Comparison of ENCODE assay signal across 20 mouse cellular contexts in genomic region chr13:53281604-53282396, GRCm38 (mm10). TPM values are rescaled to one million over a fixed set of nuclear protein-coding genes. Genes with fewer than 3 reads are reported as not detected.
DNase-seq lines count a peak whose midpoint lies in the region; ATAC-seq and TF ChIP-seq lines count a peak whose summit lies in the region.
"Had no signal": no experiment of that assay in that cellular context is flagged by ENCODE, and none has a peak within 500 bp of the region (broad histone marks: within the 10 kb centered on the region; RNA-seq: fewer than 3 reads in every experiment).

No protein-coding gene starts in this region.

- H3K9me3 ChIP-seq in heart, postnatal 0 days (replicated peaks; ENCODE audit: control insufficient read depth, low read length) = no peaks in the 10 kb centered on the region
- H3K9me3 ChIP-seq in limb, embryonic 15.5 days = no peaks in the 10 kb centered on the region
- H3K9me3 ChIP-seq: hindbrain, embryonic 12.5 days; midbrain, embryonic 12.5 days had no signal

- no peaks in the 10 kb centered on the region for H3K27me3 ChIP-seq in heart, postnatal 0 days (ENCODE audit: control insufficient read depth, insufficient read depth, low read length)
- no peaks in the 10 kb centered on the region for H3K27me3 ChIP-seq in limb, embryonic 15.5 days

- intact Hi-C loops in heart, postnatal 14 days (cut with DNase I) = no loop called here
- intact Hi-C loops in left cerebral cortex, postnatal 10 days (cut with DNase I) = no loop called here

- no peak for ATAC-seq in heart, postnatal 0 days (ENCODE audit: insufficient read depth, low read depth)
- ATAC-seq in limb, embryonic 15.5 days (ENCODE audit: insufficient number of reproducible peaks, low FRiP score, low TSS enrichment, low read depth) = peak; percentile 33; the same call in 1 of the 2 replicates

- peak overlapping the region; percentile 61; the same call in 1 of the 2 replicates for H3K27ac ChIP-seq in heart, postnatal 0 days (ENCODE audit: low read depth)
- no peak overlapping the region for H3K27ac ChIP-seq in limb, embryonic 15.5 days
- H3K27ac ChIP-seq: hindbrain, embryonic 12.5 days; midbrain, embryonic 12.5 days had no signal

- TF ChIP-seq CTCF in heart, postnatal 0 days (IDR thresholded peaks at IDR 0.05; ENCODE audit: low read depth) = no peak

- no peak overlapping the region for H3K9ac ChIP-seq in heart, postnatal 0 days (replicated peaks; ENCODE audit: low read depth, low read length)
- H3K9ac ChIP-seq in limb, embryonic 15.5 days = no peak overlapping the region
- H3K9ac ChIP-seq: hindbrain, embryonic 12.5 days; midbrain, embryonic 12.5 days had no signal

- peak overlapping the region; percentile 22 for H3K4me2 ChIP-seq in heart, postnatal 0 days (ENCODE audit: low read depth, low read length)
- H3K4me2 ChIP-seq in limb, embryonic 15.5 days = peak overlapping the region; percentile 30
- H3K4me2 ChIP-seq: midbrain, embryonic 12.5 days had no signal

- no peak overlapping the region for H3K4me3 ChIP-seq in heart, postnatal 0 days (ENCODE audit: low read depth, low read length)
- H3K4me3 ChIP-seq in limb, embryonic 15.5 days = no peak overlapping the region
- H3K4me3 ChIP-seq: hindbrain, embryonic 12.5 days; midbrain, embryonic 12.5 days had no signal

- no peaks in the 10 kb centered on the region for H3K36me3 ChIP-seq in heart, postnatal 0 days (replicated peaks; ENCODE audit: control insufficient read depth, insufficient read depth, low read length)
- H3K36me3 ChIP-seq in limb, embryonic 15.5 days = no peaks in the 10 kb centered on the region
- H3K36me3 ChIP-seq: hindbrain, embryonic 12.5 days; midbrain, embryonic 12.5 days had no signal

- TF ChIP-seq EP300 in heart, postnatal 0 days (IDR thresholded peaks at IDR 0.05; ENCODE audit: low read depth) = no peak

- H3K4me1 ChIP-seq in heart, postnatal 0 days (ENCODE audit: control insufficient read depth, insufficient read depth) = peaks cover 32% of the 10 kb centered on the region
- H3K4me1 ChIP-seq in limb, embryonic 15.5 days = peaks cover 60% of the 10 kb centered on the region

- WGBS in heart, postnatal 0 days = 47% methylated on average over 11 of the region's 11 CpGs
- 29% methylated on average over 11 of the region's 11 CpGs for WGBS in limb, embryonic 15.5 days

- DNase-seq in embryo, embryonic 10 days (ENCODE audit: low spot score) = peak; percentile 41
- DNase-seq in embryo, embryonic 11 days = no peak
- no peak for DNase-seq in heart, postnatal 0 days (ENCODE audit: low spot score)
- no peak for DNase-seq in heart, postnatal 14 days
- DNase-seq in retina, postnatal 1 day = peak; percentile 25
- no peak for DNase-seq in retina, embryonic 14.5 days (ENCODE audit: low spot score)
- DNase-seq in left cerebral cortex, postnatal 10 days (ENCODE audit: extremely low spot score in 1 of 2, low spot score in 2 of 2) = no peak
- DNase-seq: adrenal gland, postnatal 14 days; cerebellum, adult 2 months; gastrocnemius, postnatal 25 days; kidney, adult 11 months; layer of hippocampus, postnatal 36 days; left cerebral cortex, postnatal 4 days; lung, adult 18-20 months; spleen, adult 18-20 months; thymus, postnatal 36 days had no signal

RNA-seq across cellular contexts. Expression of gene Ror2, which starts 4.1 kb away (rescaled TPM):
- total RNA-seq in heart, postnatal 0 days (2014; rRNA removed; ENCODE audit: low replicate concordance) = 19.1 and 38.6 TPM in 2 replicates
- polyA plus RNA-seq in heart, postnatal 0 days (2015; fragmentation: Nextera tagmentation; extraction: Ambion mirVana) = 5.8 and 6.6 TPM in 2 replicates
- total RNA-seq in heart, postnatal 14 days (2021) = 1 to 10 TPM; 3.3 to 3.5 TPM
- polyA plus RNA-seq in limb, embryonic 15.5 days (2015; fragmentation: Nextera tagmentation; extraction: Ambion mirVana) = 17.4 and 21.7 TPM in 2 replicates
- total RNA-seq in left cerebral cortex, postnatal 10 days (2021) = 1 to 10 TPM; 1.8 to 2.1 TPM
- total RNA-seq: common myeloid progenitor, adult 5-6 weeks had no signal

Comparison
In these comparisons a context has a peak if more than half of its experiments do, and no peak if none do; other contexts are left out.
1. DNase-seq: peak in embryo, embryonic 10 days (single experiment) and retina, postnatal 1 day (single experiment); none in embryo, embryonic 11 days (single experiment), heart, postnatal 0 days (single experiment), heart, postnatal 14 days (0 of 2), retina, embryonic 14.5 days (single experiment) and left cerebral cortex, postnatal 10 days (0 of 2).